Mouse (Mus musculus) cortical plate, adult 2 months (tissue): ENCODE data around the gene Olfr855. TPM values are rescaled to one million over a fixed set of nuclear protein-coding genes. Genes with fewer than 3 reads are reported as not detected.

Experiments
- H3K27ac ChIP-seq: fragments of 200-500 bp; 2 replicates; pipeline ENCODE4 v1.5.1; 2012; ENCODE audit warnings: low read length, control low read depth, inconsistent platforms; ENCODE audit not compliant: insufficient read depth
- H3K4me1 ChIP-seq: fragments of 200-500 bp; 2 replicates; pipeline ENCODE4 v1.6.1; 2011; ENCODE audit warnings: low read length; ENCODE audit not compliant: control insufficient read depth, insufficient read depth
- H3K4me3 ChIP-seq: fragments of 200-500 bp; 2 replicates; pipeline ENCODE4 v1.5.1; 2011; ENCODE audit warnings: mild to moderate bottlenecking, low read length, control low read depth; ENCODE audit not compliant: insufficient read depth
- CTCF ChIP-seq: fragments of 200-500 bp; IDR thresholded peaks from 2 replicates; pipeline ENCODE4 v1.5.1; 2011; ENCODE audit warnings: mild to moderate bottlenecking, control low read depth, low read length; ENCODE audit not compliant: insufficient read depth; ENCODE audit errors: extremely low read depth
- POLR2A ChIP-seq: fragments of 200-500 bp; IDR thresholded peaks from 2 replicates; pipeline ENCODE4 v1.6.1; 2011; ENCODE audit warnings: mild to moderate bottlenecking, low read length, control low read depth; ENCODE audit not compliant: insufficient read depth; ENCODE audit errors: extremely low read depth
- polyA plus RNA-seq: library from polyadenylated mRNA; depleted of rRNA; stranded (reverse); fragments of >200 nt; gene quantifications from 2 replicates; pipeline ENCODE4 v1.2.3, GENCODE M21; 2012; rRNA removed

Gene Olfr855
- not detected in 2 replicates for polyA plus RNA-seq

DNA sequence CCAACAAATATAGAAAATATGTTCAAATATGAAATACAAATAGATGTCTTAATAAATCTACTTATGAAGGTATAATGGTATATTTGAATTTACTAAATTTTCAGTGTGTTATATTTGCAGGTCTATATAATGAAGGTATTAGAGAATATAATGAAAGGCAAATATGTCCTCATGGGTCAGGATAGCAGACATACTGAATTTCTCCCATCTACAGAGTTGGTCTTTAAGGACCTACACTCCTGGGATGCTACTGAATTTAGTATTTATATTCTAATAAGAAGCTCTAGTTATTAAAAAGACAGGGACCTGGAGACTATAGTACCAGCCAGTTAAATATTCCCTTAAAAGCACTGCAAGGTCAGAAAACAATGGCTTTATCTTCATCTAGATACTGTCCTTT, at the start of gene Olfr855:
Olfr855 (plus strand) TSS at position 301 of the 400 bp plus-strand sequence.
- Histone ChIP-seq H3K4me1 (no peaks in the 10 kb centered on the region), H3K4me3 (no peak within 1 kb of the TSS)
- TF ChIP-seq POLR2A = no peak
- TF ChIP-seq CTCF = no peak

DNA sequence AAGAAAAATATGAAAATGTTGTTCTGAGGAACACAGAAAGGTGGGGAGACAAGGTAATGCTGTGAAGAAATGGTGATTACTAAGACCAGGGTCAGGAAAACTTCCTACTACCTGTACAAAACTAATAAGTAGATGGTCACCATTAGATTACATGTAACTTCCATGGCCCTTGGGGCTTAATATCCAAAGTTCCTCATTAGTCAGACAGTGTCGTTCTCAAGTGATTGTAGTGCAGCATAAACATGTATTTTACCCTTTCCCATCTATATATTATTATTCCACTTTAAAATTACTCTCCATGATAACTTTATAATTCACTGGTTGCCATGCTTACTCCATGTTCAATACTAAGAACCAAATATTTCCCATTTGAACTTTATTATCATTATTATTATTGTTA, 41.4 kb upstream of the Olfr855 start, which contains the start of gene Olfr853:
Olfr853 (minus strand) TSS at position 101 of the 400 bp plus-strand sequence.
- H3K4me1 ChIP-seq = no peaks in the 10 kb centered on the region
- TF ChIP-seq CTCF = no peak
- TF ChIP-seq POLR2A = no peak
- H3K4me3 ChIP-seq = no peak within 1 kb of the TSS
- H3K27ac ChIP-seq = no peak within 1 kb of the TSS

More for the DNA sequence above, at the start of gene Olfr855:
- H3K27ac ChIP-seq = no peak within 1 kb of the TSS

- Histone ChIP-seq H3K4me1 (no peaks in the 10 kb centered on the region), H3K27ac (no peak within 1 kb of the TSS), H3K4me3 (no peak within 1 kb of the TSS)
- TF ChIP-seq CTCF (no peak), POLR2A (no peak)
Measured at GRCm38 (mm10) chr9:19567282-19567681, 15.1 kb upstream of the Olfr855 start, which contains the start of gene Olfr854. Gene Olfr854 (minus strand): TSS chr9:19567382.

DNA sequence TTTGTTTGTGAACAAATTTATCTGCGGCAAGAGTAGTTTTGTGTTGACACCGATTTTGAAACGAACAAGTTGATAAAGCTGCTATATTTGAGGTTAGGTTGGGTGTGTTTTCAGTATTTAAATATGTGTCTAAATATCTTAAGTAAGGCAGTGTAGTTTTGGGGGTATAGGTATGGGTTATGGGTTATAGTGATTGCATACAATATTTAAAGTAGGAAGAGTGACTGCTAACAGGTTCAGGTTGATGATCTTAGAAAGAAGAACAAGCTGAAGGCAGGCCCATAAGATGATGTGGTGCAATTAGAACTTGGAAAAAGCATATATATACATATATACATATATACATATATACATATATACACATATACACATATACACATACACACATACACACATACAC, 38.9 kb downstream of the Olfr855 start:
- no peak for TF ChIP-seq CTCF
- TF ChIP-seq POLR2A = no peak
- H3K4me1 ChIP-seq = no peaks in the 10 kb centered on the region
- no peak overlapping the region for H3K27ac ChIP-seq
- H3K4me3 ChIP-seq = no peak overlapping the region

GRCm38 (mm10) chr9:19621843-19622822, 39.7 kb downstream of the Olfr855 start, which contains the start of gene Zfp317:
Gene Zfp317 (plus strand): TSS chr9:19622102.
- peak; percentile 63; the same call in 1 of the 2 replicates for TF ChIP-seq POLR2A
- TF ChIP-seq CTCF = no peak
- peak within 1 kb of the TSS; percentile 40 for H3K4me3 ChIP-seq
- H3K4me1 ChIP-seq = no peaks in the 10 kb centered on the region
- 0 out of 2 replicates have a peak within 1 kb of the TSS, but pooled peaks have one; percentile 0 for H3K27ac ChIP-seq

DNA sequence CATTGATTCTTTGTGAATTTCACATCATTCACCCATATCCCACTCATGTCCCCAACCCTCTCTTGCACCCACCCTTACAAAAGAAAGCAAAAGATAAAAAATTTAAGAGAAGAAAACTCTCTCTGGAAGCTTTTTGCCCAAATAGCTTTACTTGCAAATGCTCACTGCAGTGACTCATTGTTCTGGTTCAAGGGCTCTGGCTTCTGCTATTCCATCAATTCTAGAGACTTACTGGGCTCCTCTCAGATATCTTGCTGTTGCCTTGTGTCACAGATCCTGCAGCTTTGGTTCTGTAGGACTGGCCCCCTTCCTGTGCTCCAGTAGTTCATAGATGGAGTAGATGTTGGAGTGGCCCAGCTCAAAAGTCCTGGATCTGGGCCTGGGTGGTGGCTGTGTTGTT, 47.2 kb downstream of the Olfr855 start:
- H3K4me1 ChIP-seq = no peaks in the 10 kb centered on the region
- TF ChIP-seq POLR2A (no peak), CTCF (no peak)
- no peak overlapping the region for H3K27ac ChIP-seq
- H3K4me3 ChIP-seq = no peak overlapping the region

Other genes starting within 250 kb of the Olfr855 start
- not detected in 2 replicates for gene Olfr845, start 246.2 kb upstream of the Olfr855 start, polyA plus RNA-seq
- gene Olfr846, start 218.6 kb upstream of the Olfr855 start, polyA plus RNA-seq = not detected in 2 replicates
- not detected in 2 replicates for gene Olfr847, start 203.9 kb upstream of the Olfr855 start, polyA plus RNA-seq
- not detected in 2 replicates for gene Olfr849, start 142.4 kb upstream of the Olfr855 start, polyA plus RNA-seq
- gene Olfr850, start 104.4 kb upstream of the Olfr855 start, polyA plus RNA-seq = not detected in 2 replicates
- not detected in 2 replicates for gene Olfr851, start 89.3 kb upstream of the Olfr855 start, polyA plus RNA-seq
- not detected in 2 replicates for gene Olfr853, start 41.5 kb upstream of the Olfr855 start, polyA plus RNA-seq
- gene Olfr854, start 15.2 kb upstream of the Olfr855 start, polyA plus RNA-seq = not detected in 2 replicates
- 22.7 and 23.9 TPM in 2 replicates for gene Zfp317, start 39.5 kb downstream of the Olfr855 start, polyA plus RNA-seq
- gene Olfr857, start 126.8 kb downstream of the Olfr855 start, polyA plus RNA-seq = 0.15 TPM in 1 of 2 replicates, not detected in the other
- not detected in 2 replicates for gene Olfr58, start 197.7 kb downstream of the Olfr855 start, polyA plus RNA-seq
- gene Olfr859, start 222.3 kb downstream of the Olfr855 start, polyA plus RNA-seq = 0.02 TPM in 2 replicates